ENCODE assay signal across 14 mouse cellular contexts in genomic region chr12:100967383-100967782, GRCm38 (mm10).
"Had no signal": no experiment of that assay in that cellular context is flagged by ENCODE, and none has a peak within 500 bp of the region (broad histone marks: within the 10 kb centered on the region; RNA-seq: fewer than 3 reads in every experiment).

No protein-coding gene starts in this region.

- H3K27me3 ChIP-seq: kidney, embryonic 15.5 days; limb, embryonic 13.5 days; midbrain, embryonic 13.5 days; stomach, embryonic 15.5 days had no signal

- ATAC-seq: midbrain, embryonic 13.5 days had no signal

- H3K27ac ChIP-seq: kidney, embryonic 15.5 days; limb, embryonic 13.5 days; midbrain, embryonic 13.5 days; stomach, embryonic 15.5 days had no signal

- DNase-seq: kidney, adult 2 months; kidney, postnatal 14 days; left cerebral cortex, postnatal 4 days; lung, embryonic 14.5 days; lung, postnatal 10 days; lung, postnatal 4 days; right cerebral cortex, postnatal 14 days; thymus, adult 2 months; thymus, postnatal 25 days had no signal

- H3K36me3 ChIP-seq: limb, embryonic 13.5 days; stomach, embryonic 15.5 days had no signal

- H3K9me3 ChIP-seq: kidney, embryonic 15.5 days; limb, embryonic 13.5 days; midbrain, embryonic 13.5 days; stomach, embryonic 15.5 days had no signal

- H3K4me1 ChIP-seq: kidney, embryonic 15.5 days; limb, embryonic 13.5 days; midbrain, embryonic 13.5 days had no signal

- H3K9ac ChIP-seq: kidney, embryonic 15.5 days; limb, embryonic 13.5 days; lung, embryonic 14.5 days; midbrain, embryonic 13.5 days; stomach, embryonic 15.5 days had no signal

- H3K4me3 ChIP-seq: kidney, embryonic 15.5 days; limb, embryonic 13.5 days; midbrain, embryonic 13.5 days; myocyte; stomach, embryonic 15.5 days had no signal

- H3K4me2 ChIP-seq: kidney, embryonic 15.5 days; limb, embryonic 13.5 days; lung, embryonic 14.5 days; midbrain, embryonic 13.5 days; stomach, embryonic 15.5 days had no signal
